Comparison of ENCODE assay signal across 7 mouse cellular contexts in genomic region chr1:157047751-157048200, GRCm38 (mm10).
DNase-seq lines count a peak whose midpoint lies in the region; ATAC-seq lines count a peak whose summit lies in the region.

No protein-coding gene starts in this region.

- ATAC-seq in common myeloid progenitor, adult 5-6 weeks (replicated peaks; ENCODE audit: low read depth, poor library complexity, severe bottlenecking), result peak; percentile 20; the same call in 1 of the 2 replicates
- ATAC-seq in megakaryocyte progenitor cell, adult 5-6 weeks (replicated peaks; ENCODE audit: poor library complexity), result peak; percentile 5

- intact Hi-C loops in left cerebral cortex, postnatal 14 days (cut with DNase I), result no loop called here
- intact Hi-C loops in left cerebral cortex, postnatal 25 days (cut with DNase I), result no loop called here

- peak; percentile 52 to 76 for DNase-seq in left cerebral cortex, postnatal 14 days (ENCODE audit: low spot score in 2 of 2)
- no peak for DNase-seq in left cerebral cortex, postnatal 25 days (ENCODE audit: low spot score in 2 of 2)
- peak; percentile 60 for DNase-seq in gonadal fat pad, adult 2 months (ENCODE audit: low read depth)
- DNase-seq in spleen, postnatal 4 days (ENCODE audit: low spot score in 2 of 2), result no peak
- no peak for DNase-seq in cerebellum, adult 8-10 months

Comparison
In these comparisons a context has a peak if more than half of its experiments do, and no peak if none do; other contexts are left out.
1. DNase-seq: peak in left cerebral cortex, postnatal 14 days (2 of 2) and gonadal fat pad, adult 2 months (single experiment); none in left cerebral cortex, postnatal 25 days (0 of 2), spleen, postnatal 4 days (0 of 2) and cerebellum, adult 8-10 months (single experiment).